Mouse (Mus musculus) small intestine, adult 2 months (tissue): ENCODE results near the gene Foxf2. TPM values are rescaled to one million over a fixed set of nuclear protein-coding genes. Genes with fewer than 3 reads are reported as not detected.

Experiments used
- H3K27ac ChIP-seq: fragments of 200-500 bp; 2 replicates; pipeline ENCODE4 v1.5.1; 2012; ENCODE audit warnings: low read depth, low read length, control low read depth, inconsistent platforms; ENCODE audit not compliant: insufficient read depth
- H3K27me3 ChIP-seq: fragments of 200-500 bp; 2 replicates; pipeline ENCODE4 v1.6.1; 2012; ENCODE audit warnings: mild to moderate bottlenecking, moderate library complexity, low read length, inconsistent platforms; ENCODE audit not compliant: control insufficient read depth, insufficient read depth
- H3K36me3 ChIP-seq: fragments of 200-500 bp; 2 replicates; pipeline ENCODE4 v1.6.1; 2012; ENCODE audit warnings: mild to moderate bottlenecking, low read length, control low read depth, inconsistent platforms; ENCODE audit not compliant: control insufficient read depth, insufficient read depth
- H3K4me1 ChIP-seq: fragments of 200-500 bp; 2 replicates; pipeline ENCODE4 v1.6.1; 2012; ENCODE audit warnings: low read length, inconsistent platforms, mixed read lengths; ENCODE audit not compliant: control insufficient read depth, insufficient read depth, insufficient read length
- H3K4me3 ChIP-seq: fragments of 200-500 bp; 2 replicates; pipeline ENCODE4 v1.5.1; 2012; ENCODE audit warnings: low read depth, mild to moderate bottlenecking, control low read depth, inconsistent platforms, low read length, moderate library complexity
- CTCF ChIP-seq: fragments of 200-500 bp; IDR thresholded peaks from 2 replicates; pipeline ENCODE4 v1.5.1; 2012; ENCODE audit warnings: low read depth, mild to moderate bottlenecking, control low read depth, inconsistent platforms, low read length, moderate library complexity, mixed read lengths; ENCODE audit not compliant: insufficient replicate concordance, insufficient read length; ENCODE audit errors: extremely low read depth
- POLR2A ChIP-seq: fragments of 200-500 bp; IDR thresholded peaks from 2 replicates; pipeline ENCODE4 v1.6.1; 2012; ENCODE audit warnings: low read depth, mild to moderate bottlenecking, control low read depth, inconsistent platforms, low read length, moderate library complexity
- WGBS: fragments of 180-500 bp; shearing (Covaris S2); methylation state at CpG from one replicate; pipeline ENCODE4 v1.1.7; 2018; 5-methylcytosine and 5-hydroxymethylcytosine counted together
- polyA plus RNA-seq: library from polyadenylated mRNA; depleted of rRNA; stranded (reverse); fragments of >200 nt; gene quantifications from 2 replicates; pipeline ENCODE4 v1.2.3, GENCODE M21; 2012

Foxf2 gene
- polyA plus RNA-seq, 1 experiment = 41.4 TPM

DNA sequence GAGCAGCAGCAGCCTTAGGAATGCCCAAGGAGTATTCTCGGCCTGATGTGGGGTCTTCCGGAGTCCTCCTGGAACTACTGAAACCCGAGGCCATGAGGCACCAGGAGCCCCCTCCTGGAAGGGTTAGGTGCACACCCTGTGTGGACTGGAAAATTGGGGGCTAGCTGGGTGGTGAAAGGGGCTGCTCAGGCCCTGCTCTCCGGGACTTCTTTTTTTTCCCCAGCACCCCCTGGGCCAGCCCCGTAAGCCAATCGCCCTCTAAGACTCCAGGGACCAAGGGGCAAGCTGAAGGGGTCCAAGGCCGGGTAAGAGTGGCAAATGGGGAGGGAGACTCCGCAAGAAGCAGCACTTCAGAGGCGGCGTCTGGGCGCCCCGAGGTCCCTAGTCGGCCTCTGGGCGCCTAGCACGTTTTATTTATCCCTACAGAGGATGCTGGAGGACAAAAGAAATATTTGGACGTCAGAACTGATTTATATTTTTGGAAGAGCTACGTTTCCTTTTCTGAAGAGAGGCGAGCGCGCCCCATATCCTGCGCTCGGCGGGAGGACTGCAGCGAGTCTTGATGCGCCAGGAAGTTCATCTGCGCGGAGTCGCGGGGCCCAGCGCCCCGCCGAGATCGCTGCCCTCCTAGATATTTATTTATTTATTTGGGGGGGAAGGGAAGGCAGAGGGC, 5.7 kb upstream of the Foxf2 start:
- WGBS = 3% methylated on average over 33 of the region's 33 CpGs
- peak overlapping the region; percentile 27 for H3K4me3 ChIP-seq

DNA sequence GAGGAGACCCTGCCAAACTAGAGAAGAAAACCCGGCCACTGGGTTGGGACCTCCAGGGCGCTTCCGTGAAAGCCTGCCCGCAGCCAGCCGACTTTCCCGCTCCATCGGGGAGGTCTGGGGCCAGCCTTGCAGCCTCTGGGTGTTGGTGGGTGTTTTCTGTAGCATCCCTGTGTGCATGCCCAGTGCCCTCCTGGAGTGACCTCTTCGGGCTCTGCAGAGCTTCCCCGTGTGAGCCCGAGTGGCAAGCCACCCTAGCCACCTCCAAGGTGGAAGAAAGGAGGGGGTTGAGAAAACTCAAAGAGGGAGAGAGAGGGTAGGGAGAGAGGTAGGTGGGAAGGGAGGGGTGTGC, 5.1 kb upstream of the Foxf2 start:
- Histone ChIP-seq H3K4me1 (no peaks in the 10 kb centered on the region; the same call in 1 of the 2 replicates), H3K27ac (0 out of 2 replicates have a peak overlapping the region, but pooled peaks have one; percentile 3), H3K27me3 (peaks cover 55% of the 10 kb centered on the region), H3K36me3 (no peaks in the 10 kb centered on the region), H3K4me3 (peak overlapping the region; percentile 20; the same call in 1 of the 2 replicates)
- 7% methylated on average over 10 of the region's 10 CpGs for WGBS
- no peak for TF ChIP-seq POLR2A
- no peak for TF ChIP-seq CTCF

More for the DNA sequence above, 5.7 kb upstream of the Foxf2 start:
- Histone ChIP-seq H3K4me1 (no peaks in the 10 kb centered on the region; the same call in 1 of the 2 replicates), H3K36me3 (no peaks in the 10 kb centered on the region), H3K27ac (peak overlapping the region; percentile 64), H3K27me3 (peaks cover 55% of the 10 kb centered on the region)
- TF ChIP-seq POLR2A = no peak
- no peak for TF ChIP-seq CTCF

DNA sequence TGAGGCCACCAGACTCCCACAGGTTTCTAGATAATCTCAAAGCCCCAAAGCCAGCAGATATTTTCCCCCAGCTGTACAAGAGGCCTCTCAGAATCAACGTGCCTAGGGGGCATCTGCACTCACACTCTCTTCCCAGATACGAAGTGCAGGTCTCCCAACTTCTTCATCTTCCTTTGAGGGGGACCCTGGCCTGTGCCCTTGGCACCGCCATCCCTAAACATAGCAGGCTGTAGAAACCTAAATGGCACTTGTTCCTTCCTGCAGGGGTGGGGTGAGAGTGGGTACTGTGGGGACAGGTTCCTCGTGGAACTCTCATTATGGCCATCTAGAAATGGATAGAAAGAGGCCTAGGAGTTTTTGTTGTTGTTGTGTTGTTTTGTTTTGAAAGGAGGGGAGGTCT, 4.7 kb upstream of the Foxf2 start:
- no peaks in the 10 kb centered on the region; the same call in 1 of the 2 replicates for H3K4me1 ChIP-seq
- WGBS = 28% methylated on average over 4 of the region's 4 CpGs
- H3K36me3 ChIP-seq = no peaks in the 10 kb centered on the region
- TF ChIP-seq POLR2A (no peak), CTCF (no peak)
- no peak overlapping the region for H3K27ac ChIP-seq
- peaks cover 55% of the 10 kb centered on the region for H3K27me3 ChIP-seq
- no peak overlapping the region for H3K4me3 ChIP-seq

DNA sequence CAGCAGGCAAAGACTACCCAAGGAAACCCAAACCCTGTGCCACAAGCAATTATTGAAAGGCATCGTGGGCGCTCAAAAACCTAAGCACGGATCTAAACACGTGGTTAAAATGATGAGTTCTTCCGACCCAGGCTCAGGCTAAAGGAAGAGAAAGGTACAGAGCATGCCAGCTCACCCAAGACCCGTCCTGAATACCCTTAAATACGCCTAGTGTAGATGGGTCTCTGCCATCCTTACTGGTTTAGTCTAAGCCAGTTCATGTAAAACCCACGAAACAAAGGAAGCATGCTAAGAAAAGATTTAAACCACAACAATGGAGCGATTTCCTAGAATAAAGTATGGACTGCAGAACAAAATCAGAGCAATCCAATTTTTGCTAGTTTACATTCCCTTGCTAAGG, 3.9 kb upstream of the Foxf2 start:
- TF ChIP-seq CTCF (no peak), POLR2A (no peak)
- H3K27ac ChIP-seq = 0 out of 2 replicates have a peak overlapping the region, but pooled peaks have one; percentile 2
- peaks cover 59% of the 10 kb centered on the region for H3K27me3 ChIP-seq
- H3K36me3 ChIP-seq = no peaks in the 10 kb centered on the region
- 21% methylated on average over 9 of the region's 9 CpGs for WGBS
- peaks cover 6% of the 10 kb centered on the region; the same call in 1 of the 2 replicates for H3K4me1 ChIP-seq
- no peak overlapping the region for H3K4me3 ChIP-seq

DNA sequence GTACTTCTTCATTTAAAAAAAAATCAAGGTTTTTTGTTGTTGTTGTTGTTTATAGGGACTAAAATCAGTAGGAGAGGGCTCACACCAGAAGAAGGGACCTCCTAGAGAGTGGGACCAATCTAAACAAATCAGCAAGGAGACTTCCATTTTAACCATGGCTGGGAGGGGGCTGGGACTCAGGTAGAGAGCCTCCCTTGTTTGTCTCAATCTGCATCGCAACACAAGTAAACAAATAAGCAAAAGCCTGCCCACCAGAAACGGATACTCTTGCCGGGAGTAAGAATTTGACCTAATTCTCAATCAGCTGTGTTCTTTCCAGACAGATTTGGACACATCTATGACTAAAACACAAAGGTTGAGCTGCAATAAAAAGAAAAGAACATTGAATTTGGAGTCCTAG, 3.2 kb upstream of the Foxf2 start:
- Histone ChIP-seq H3K27ac (no peak overlapping the region), H3K4me1 (peaks cover 6% of the 10 kb centered on the region; the same call in 1 of the 2 replicates), H3K4me3 (no peak overlapping the region), H3K36me3 (no peaks in the 10 kb centered on the region), H3K27me3 (peaks cover 65% of the 10 kb centered on the region)
- TF ChIP-seq CTCF (no peak), POLR2A (no peak)
- WGBS = 12% methylated on average over 3 of the region's 3 CpGs

DNA sequence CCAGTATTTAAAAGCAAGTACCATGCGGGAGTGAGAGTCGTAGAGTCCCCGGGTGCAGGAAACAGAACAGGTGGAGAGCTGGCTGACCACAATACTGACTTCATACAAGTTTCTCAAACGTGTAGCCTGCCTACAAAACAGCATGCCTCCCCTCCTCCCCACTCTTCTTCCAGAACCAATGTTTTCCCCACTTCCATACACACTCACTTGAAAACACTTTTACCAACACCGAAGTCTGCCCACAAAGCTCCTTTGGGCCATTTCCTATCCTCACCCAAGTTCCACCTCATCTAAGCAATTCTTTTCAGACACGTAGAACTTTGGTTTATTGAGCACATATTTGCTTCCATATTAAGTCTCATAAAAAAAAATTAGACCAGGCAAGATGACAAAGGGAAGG, 2.3 kb upstream of the Foxf2 start:
- peaks cover 70% of the 10 kb centered on the region for H3K27me3 ChIP-seq
- no peak overlapping the region for H3K4me3 ChIP-seq
- H3K4me1 ChIP-seq = peaks cover 6% of the 10 kb centered on the region; the same call in 1 of the 2 replicates
- no peak overlapping the region for H3K27ac ChIP-seq
- no peaks in the 10 kb centered on the region for H3K36me3 ChIP-seq
- 6% methylated on average over 6 of the region's 6 CpGs for WGBS
- TF ChIP-seq CTCF = no peak
- TF ChIP-seq POLR2A = no peak

DNA sequence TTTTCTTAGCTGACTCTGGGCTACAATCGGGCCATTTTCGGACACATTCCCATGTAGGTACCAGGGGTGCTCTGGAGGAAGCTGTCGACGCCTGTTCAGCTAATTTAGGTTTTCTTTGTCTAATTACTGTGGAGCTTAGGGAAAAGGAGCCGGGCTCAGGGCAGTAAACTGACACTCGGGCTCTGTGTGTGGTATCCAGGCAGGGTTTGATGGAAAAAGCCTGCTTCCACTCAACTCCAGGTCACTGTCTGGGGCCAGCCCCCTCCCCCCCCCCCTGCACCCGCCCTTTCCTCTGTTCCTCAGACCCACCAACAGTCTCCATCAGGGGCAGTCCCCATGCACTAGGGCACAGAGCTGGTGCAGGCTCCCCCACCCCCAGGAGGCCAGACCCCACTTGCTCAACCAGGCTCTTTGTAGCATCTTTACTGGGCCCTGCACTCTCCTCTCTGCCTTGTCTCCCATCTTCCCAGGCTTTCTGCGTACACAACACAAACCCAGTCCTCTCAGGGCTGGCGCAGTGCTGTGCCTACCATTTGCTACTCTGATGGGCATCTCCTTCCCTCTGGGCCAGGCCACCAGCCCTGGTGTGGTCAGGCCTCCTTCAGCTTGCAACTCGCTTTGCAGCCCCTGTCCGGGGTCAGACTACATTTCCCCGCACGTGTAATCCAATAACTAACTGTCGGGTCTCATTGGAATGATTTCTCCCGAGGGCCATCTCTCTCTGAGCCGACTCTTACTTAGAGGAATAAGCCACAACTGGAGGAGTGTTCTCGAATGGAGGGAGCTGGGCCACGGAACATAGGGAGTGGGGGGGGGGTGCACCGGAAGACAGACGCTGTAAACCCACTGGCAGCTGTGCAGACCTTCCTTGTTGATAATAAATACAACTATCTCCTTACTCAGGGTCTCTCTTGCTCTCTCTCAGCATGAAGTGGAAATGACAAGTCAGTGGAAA, 1.4 kb upstream of the Foxf2 start:
- 7% methylated on average over 19 of the region's 20 CpGs for whole genome bisulfite sequencing
- no peak for TF ChIP-seq POLR2A
- TF ChIP-seq CTCF = no peak
- no peaks in the 10 kb centered on the region for H3K36me3 ChIP-seq
- peaks cover 70% of the 10 kb centered on the region for H3K27me3 ChIP-seq
- H3K4me3 ChIP-seq = peak overlapping the region; percentile 60
- H3K27ac ChIP-seq = peak overlapping the region; percentile 48
- peaks cover 6% of the 10 kb centered on the region; the same call in 1 of the 2 replicates for H3K4me1 ChIP-seq
